Mouse (Mus musculus) G1E (cell line): Measurements from ENCODE around the gene Hcrtr1.

Experiments
- CTCF ChIP-seq: IDR thresholded peaks from 2 replicates; pipeline ENCODE4 v1.5.1; 2012; ENCODE audit warnings: low read depth, low read length, inconsistent platforms, mixed read lengths
- GATA1 ChIP-seq: IDR thresholded peaks from 2 replicates; pipeline ENCODE4 v1.6.1; 2012; ENCODE audit warnings: borderline replicate concordance, low read length, inconsistent platforms, mixed read lengths
- POLR2AphosphoS5 ChIP-seq: IDR thresholded peaks from 2 replicates; pipeline ENCODE4 v1.6.1; 2012; ENCODE audit warnings: low read depth, low read length, inconsistent platforms; ENCODE audit not compliant: insufficient replicate concordance
- TAL1 ChIP-seq: conservative IDR thresholded peaks from 2 replicates; pipeline ENCODE4 v1.6.1; 2012; ENCODE audit warnings: low read depth, low read length, inconsistent platforms, mixed read lengths

GRCm38 (mm10) chr4:130170362-130170761 lies 31.2 kb upstream of the Hcrtr1 start:
- TF ChIP-seq CTCF (no peak), GATA1 (no peak), POLR2AphosphoS5 (no peak), TAL1 (no peak)
